Mouse (Mus musculus): ENCODE results near the gene Kin. TPM values are rescaled to one million over a fixed set of nuclear protein-coding genes. Genes with fewer than 3 reads are reported as not detected.

Gene Kin
- polyA plus RNA-seq (2015; fragmentation: Illumina TruSeq; extraction: RNeasy Lipid Tissue Mini Kit (QIAGEN cat#74804); ENCODE audit: insufficient read depth, low replicate concordance): 42.0 TPM

GRCm38 (mm10) chr2:10080310-10081010, at the start of gene Kin, which contains the start of gene Atp5c1:
Kin (plus strand) TSS chr2:10080593.
Atp5c1 (minus strand) TSS chr2:10080510.

DNA sequence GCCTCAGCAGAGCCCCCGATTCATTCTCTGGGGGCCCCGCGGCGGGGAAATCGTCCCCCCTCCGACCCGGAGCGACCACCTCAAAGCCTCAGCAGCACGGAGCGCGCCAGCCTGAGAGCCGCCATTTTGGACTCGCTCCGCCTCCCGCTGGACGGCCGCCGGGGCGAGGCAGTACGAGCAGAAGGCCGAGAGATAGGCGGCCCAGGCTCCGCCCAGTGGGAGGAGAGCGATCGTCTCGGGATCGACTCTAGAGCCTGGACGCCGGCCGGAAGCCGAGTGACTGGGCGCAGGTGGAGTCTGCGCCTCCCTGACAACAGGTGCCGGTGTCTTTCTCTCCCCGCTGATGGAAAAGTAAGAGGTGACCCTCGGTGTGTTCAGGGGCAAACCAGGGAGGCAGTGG, 31.9 kb upstream of the Kin start, which contains the start of gene Taf3:
TSS of gene Taf3 (minus strand) at position 136 of the 400 bp plus-strand sequence.

DNA sequence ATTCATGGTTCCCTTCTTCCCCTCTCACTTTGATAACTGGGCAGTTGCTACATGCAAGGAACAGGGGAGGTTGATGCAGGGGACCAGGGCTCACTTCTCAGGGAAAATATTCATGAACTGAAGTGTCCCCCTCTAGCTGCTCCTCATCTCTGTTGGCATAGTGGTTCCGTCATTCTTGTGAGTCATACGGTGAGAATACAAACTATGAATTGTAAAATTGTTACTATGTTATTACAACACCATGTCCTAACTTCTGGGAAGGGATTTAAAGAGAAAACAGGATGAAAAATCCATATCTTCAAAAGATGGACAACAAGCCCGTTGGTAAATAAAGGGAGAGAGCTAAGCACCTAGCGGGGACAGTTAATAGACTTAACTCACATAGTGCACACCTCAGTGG, 50.9 kb downstream of the Kin start, which contains the start of gene Itih2:
TSS of gene Itih2 (minus strand) at position 101 of the 400 bp plus-strand sequence.

Other genes with a start within 250 kb of the Kin start
- gene 4930412O13Rik, start 199.3 kb upstream of the Kin start, polyA plus RNA-seq (2015; fragmentation: Illumina TruSeq; extraction: RNeasy Lipid Tissue Mini Kit (QIAGEN cat#74804); ENCODE audit: insufficient read depth, low replicate concordance): not detected
- not detected for gene 9230102O04Rik, start 191.1 kb upstream of the Kin start, polyA plus RNA-seq (2015; fragmentation: Illumina TruSeq; extraction: RNeasy Lipid Tissue Mini Kit (QIAGEN cat#74804); ENCODE audit: insufficient read depth, low replicate concordance)
- gene Gata3, start 190.6 kb upstream of the Kin start, polyA plus RNA-seq (2015; fragmentation: Illumina TruSeq; extraction: RNeasy Lipid Tissue Mini Kit (QIAGEN cat#74804); ENCODE audit: insufficient read depth, low replicate concordance): 4.2 TPM
- gene Taf3, start 32.0 kb upstream of the Kin start, polyA plus RNA-seq (2015; fragmentation: Illumina TruSeq; extraction: RNeasy Lipid Tissue Mini Kit (QIAGEN cat#74804); ENCODE audit: insufficient read depth, low replicate concordance): 10.6 TPM
- gene Atp5c1, start 83 bp upstream of the Kin start, polyA plus RNA-seq (2015; fragmentation: Illumina TruSeq; extraction: RNeasy Lipid Tissue Mini Kit (QIAGEN cat#74804); ENCODE audit: insufficient read depth, low replicate concordance): 333 TPM
- gene Itih2, start 50.8 kb downstream of the Kin start, polyA plus RNA-seq (2015; fragmentation: Illumina TruSeq; extraction: RNeasy Lipid Tissue Mini Kit (QIAGEN cat#74804); ENCODE audit: insufficient read depth, low replicate concordance): not detected
- gene Itih5, start 73.0 kb downstream of the Kin start, polyA plus RNA-seq (2015; fragmentation: Illumina TruSeq; extraction: RNeasy Lipid Tissue Mini Kit (QIAGEN cat#74804); ENCODE audit: insufficient read depth, low replicate concordance): 9.8 TPM

Measured in spleen, adult 10 weeks (tissue).